Mouse (Mus musculus): Measurements from ENCODE around the gene Tmem128. TPM values are rescaled to one million over a fixed set of nuclear protein-coding genes. Genes with fewer than 3 reads are reported as not detected.

Gene Tmem128
- total RNA-seq, 1 experiment from 2014 or later = 37.0 TPM

DNA sequence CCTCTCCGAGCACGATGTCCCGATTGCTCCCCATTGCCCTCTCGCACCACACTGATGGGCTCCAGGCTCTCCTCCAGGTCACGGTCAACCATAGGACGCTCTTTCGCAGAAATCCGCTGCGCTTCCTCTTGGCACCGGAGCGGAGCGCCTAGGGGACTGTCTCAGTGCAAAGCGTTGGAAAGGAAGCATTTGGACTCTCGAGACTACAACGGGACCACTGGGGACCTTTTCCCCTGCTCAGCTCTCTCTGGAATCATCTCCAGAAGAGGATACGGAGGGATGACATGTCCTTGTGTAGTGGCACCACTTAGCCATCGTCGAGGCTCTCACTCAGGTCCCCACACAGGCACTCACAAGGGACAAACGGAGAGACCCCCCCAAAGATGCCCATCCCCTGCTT lies 16.5 kb downstream of the Tmem128 start:
- ATAC-seq (ENCODE audit: extremely low read depth, insufficient number of reproducible peaks, low FRiP score, poor library complexity, severe bottlenecking) = no peak

DNA sequence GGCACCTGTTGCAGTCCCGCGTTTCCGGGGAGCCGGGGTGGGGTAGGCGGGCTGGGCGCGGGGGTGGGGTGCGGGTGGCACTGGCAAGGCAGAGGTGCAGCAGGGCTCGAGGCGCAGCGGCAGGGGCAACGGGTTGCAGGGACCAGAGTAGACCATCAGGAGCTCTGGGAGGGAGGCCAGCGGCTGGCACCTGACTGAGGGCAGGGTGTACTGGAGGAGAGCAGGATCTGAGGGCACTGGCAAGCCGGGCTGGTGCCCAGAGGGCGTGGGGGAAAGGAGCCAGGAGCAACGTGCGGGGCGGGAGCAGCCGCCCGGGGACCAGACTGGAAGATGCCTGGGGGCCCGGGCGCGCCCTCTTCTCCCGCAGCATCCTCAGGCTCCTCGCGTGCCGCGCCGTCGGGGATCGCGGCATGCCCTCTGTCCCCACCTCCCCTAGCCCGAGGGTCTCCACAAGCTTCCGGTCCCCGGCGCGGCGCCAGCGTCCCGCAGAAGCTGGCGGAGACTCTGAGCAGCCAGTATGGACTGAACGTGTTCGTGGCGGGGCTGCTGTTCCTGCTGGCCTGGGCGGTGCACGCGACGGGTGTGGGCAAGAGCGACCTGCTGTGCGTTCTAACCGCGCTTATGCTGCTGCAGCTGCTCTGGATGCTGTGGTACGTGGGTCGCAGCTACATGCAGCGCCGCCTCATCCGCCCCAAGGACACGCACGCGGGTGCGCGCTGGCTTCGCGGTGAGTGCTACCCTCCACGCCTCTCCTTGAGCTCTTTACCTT lies 17.3 kb downstream of the Tmem128 start:
- ATAC-seq (ENCODE audit: extremely low read depth, insufficient number of reproducible peaks, low FRiP score, poor library complexity, severe bottlenecking) = no peak

- no peak for ATAC-seq (ENCODE audit: extremely low read depth, insufficient number of reproducible peaks, low FRiP score, poor library complexity, severe bottlenecking)
Observed at GRCm38 (mm10) chr5:38277936-38278600, 18.1 kb downstream of the Tmem128 start.

DNA sequence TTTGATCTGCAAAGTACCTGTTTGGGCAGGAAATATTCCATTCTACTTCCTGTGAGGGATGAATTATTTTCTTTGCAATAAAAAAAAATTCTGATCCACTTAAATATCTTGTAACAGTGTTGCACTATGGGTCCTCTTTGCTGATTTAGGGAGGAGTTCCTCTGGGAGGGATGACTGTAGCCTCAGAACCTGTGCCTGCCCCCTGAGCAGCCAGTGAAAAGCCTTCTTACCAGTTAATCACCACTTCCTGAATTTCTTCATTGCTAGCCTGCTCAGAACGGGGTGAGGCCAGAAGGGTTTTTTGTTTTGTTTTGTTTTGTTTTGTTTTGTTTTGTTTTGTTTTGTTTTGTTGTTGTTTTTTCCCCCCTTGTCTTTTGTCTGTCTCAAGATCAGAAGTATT lies 20.1 kb downstream of the Tmem128 start:
- ATAC-seq (ENCODE audit: extremely low read depth, insufficient number of reproducible peaks, low FRiP score, poor library complexity, severe bottlenecking) = no peak

- ATAC-seq (ENCODE audit: extremely low read depth, insufficient number of reproducible peaks, low FRiP score, poor library complexity, severe bottlenecking) = no peak
Observed at GRCm38 (mm10) chr5:38285724-38286123, 25.7 kb downstream of the Tmem128 start.

- no peak for ATAC-seq (ENCODE audit: extremely low read depth, insufficient number of reproducible peaks, low FRiP score, poor library complexity, severe bottlenecking)
Observed at GRCm38 (mm10) chr5:38288476-38288875, 28.5 kb downstream of the Tmem128 start.

GRCm38 (mm10) chr5:38301761-38302411 lies 41.9 kb downstream of the Tmem128 start:
- no peak for ATAC-seq (ENCODE audit: extremely low read depth, insufficient number of reproducible peaks, low FRiP score, poor library complexity, severe bottlenecking)

- ATAC-seq (ENCODE audit: extremely low read depth, insufficient number of reproducible peaks, low FRiP score, poor library complexity, severe bottlenecking) = no peak
Observed at GRCm38 (mm10) chr5:38302651-38303050, 42.7 kb downstream of the Tmem128 start.

DNA sequence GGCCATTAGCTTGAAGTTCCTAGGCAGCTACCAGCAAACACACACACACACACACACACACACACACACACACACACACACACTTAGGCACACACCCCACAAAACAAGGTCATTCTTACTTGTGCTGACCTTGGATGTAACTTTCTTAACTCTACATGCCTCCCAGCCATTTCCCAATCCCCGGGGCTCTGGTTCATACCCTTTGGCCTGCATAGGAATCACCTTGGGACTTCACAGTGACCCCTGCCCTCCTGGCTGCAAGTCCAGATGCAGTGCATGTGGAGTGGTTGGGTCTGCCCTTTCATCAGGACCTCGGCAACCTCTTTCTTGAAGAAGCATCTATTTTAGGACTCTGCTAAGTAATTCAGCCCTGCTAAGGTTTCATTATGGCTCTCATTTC lies 45.3 kb downstream of the Tmem128 start:
- ATAC-seq (ENCODE audit: extremely low read depth, insufficient number of reproducible peaks, low FRiP score, poor library complexity, severe bottlenecking) = no peak

GRCm38 (mm10) chr5:38307255-38308101 lies 47.5 kb downstream of the Tmem128 start:
- ATAC-seq (ENCODE audit: extremely low read depth, insufficient number of reproducible peaks, low FRiP score, poor library complexity, severe bottlenecking) = peak; percentile 81

DNA sequence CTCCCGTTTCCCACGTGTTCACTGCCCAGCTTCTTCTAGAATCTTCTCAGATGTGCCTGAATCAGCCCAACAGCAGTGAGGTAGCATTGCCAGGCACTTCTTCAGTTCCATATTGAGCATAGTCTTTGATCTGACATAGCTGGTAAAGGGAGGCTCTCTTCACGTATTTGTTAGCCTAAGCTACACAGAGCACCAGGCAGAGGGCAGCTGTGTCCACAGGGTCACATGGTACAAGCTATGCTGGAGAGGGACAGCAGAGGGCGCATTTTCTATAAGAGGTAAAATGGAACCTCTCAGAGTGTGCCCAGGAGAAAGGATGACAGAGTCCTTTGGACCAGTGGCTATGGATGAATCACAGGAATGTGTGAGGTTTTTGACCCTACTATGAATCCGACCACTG lies 48.9 kb downstream of the Tmem128 start:
- 0 out of 2 replicates have a peak, but pooled peaks have one; percentile 24 for ATAC-seq (ENCODE audit: extremely low read depth, insufficient number of reproducible peaks, low FRiP score, poor library complexity, severe bottlenecking)

DNA sequence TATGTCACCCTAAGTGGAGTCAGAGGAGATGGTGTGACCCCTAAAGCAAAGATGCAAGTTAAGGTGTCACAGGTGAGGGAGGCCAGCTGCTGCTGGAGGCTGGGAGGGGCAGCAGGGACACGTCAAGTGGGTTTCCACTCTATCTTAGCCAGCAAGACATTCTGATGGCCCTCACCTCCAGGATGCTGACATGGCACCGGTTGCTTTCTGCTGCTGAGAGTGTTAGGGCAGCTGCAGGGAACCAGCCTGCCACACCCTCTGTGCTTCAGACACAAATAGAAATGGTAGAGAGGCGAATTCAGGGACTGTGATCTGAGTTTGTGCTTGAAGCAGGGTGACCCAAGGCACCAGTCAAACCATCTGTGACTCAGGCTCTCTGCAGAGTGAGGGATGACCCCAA lies 49.8 kb downstream of the Tmem128 start:
- ATAC-seq (ENCODE audit: extremely low read depth, insufficient number of reproducible peaks, low FRiP score, poor library complexity, severe bottlenecking) = no peak

Other genes starting within 250 kb of the Tmem128 start
- 25.7 and 29.7 TPM in 2 replicates for gene Stx18, start 221.4 kb upstream of the Tmem128 start, total RNA-seq (2017)
- 0.12 and 0.25 TPM in 2 replicates for gene Nsg1, start 100.3 kb upstream of the Tmem128 start, total RNA-seq (2017)
- gene Zbtb49, start 39.7 kb upstream of the Tmem128 start, total RNA-seq (2017) = 23.5 and 25.6 TPM in 2 replicates
- 28.1 and 38.6 TPM in 2 replicates for gene Lyar, start 39.7 kb upstream of the Tmem128 start, total RNA-seq (2017)
- gene Otop1, start 15.8 kb downstream of the Tmem128 start, total RNA-seq (2017) = not detected in 2 replicates
- gene Drd5, start 59.2 kb downstream of the Tmem128 start, total RNA-seq (2017) = 0.12 TPM in 1 of 2 replicates, not detected in the other
- 5.5 and 9.1 TPM in 2 replicates for gene Slc2a9, start 243.0 kb downstream of the Tmem128 start, total RNA-seq (2017)

All from neutrophil, adult 5-6 weeks (primary cell).